In the genomic region with DNA sequence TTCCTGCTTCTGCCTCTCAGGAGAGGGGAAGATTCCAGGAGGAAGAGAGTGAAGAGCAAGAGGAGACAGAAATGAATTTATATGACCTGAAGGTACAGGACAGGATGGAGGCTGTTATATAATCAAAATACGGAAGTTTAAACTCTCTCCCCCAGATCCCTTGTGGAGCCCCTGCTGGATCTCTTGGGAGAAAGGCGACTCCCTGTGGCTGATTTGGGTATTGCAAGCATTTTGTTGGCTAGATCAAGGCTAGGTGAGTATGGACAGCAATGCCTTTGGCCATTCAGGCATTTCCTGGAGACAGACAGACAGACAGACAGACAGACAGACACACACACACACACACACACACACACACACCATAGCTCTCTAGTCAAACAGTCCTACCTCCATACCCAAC, we compare ENCODE assay signal across 8 mouse cellular contexts. TPM values are rescaled to one million over a fixed set of nuclear protein-coding genes. Genes with fewer than 3 reads are reported as not detected.
DNase-seq lines count a peak whose midpoint lies in the region; ATAC-seq and TF ChIP-seq lines count a peak whose summit lies in the region.

No protein-coding gene starts in this region.

- no peak overlapping the region for H3K4me2 ChIP-seq in forebrain, postnatal 0 days (ENCODE audit: low read depth)
- H3K4me2 ChIP-seq in forebrain, embryonic 15.5 days (replicated peaks), result no peak overlapping the region
- no peak overlapping the region for H3K4me2 ChIP-seq in heart, embryonic 16.5 days (ENCODE audit: low read depth, low read length)

- no peak overlapping the region for H3K4me3 ChIP-seq in forebrain, postnatal 0 days (ENCODE audit: low read depth, low read length)
- no peak overlapping the region for H3K4me3 ChIP-seq in forebrain, embryonic 15.5 days
- no peak overlapping the region for H3K4me3 ChIP-seq in heart, embryonic 16.5 days (ENCODE audit: low read length)

- peak; percentile 69 for DNase-seq in forebrain, postnatal 0 days
- peak; percentile 59 for DNase-seq in T-cell, adult 2 months (ENCODE audit: low spot score)
- DNase-seq in embryo, embryonic 10 days (ENCODE audit: low spot score), result peak; percentile 74
- peak; percentile 58 to 75 for DNase-seq in layer of hippocampus, postnatal 36 days
- peak; percentile 97 for DNase-seq in lung, postnatal 36 days
- DNase-seq in splenic B cell, adult 2 months (ENCODE audit: low read depth, low spot score), result peak; percentile 74

- no peak overlapping the region for H3K9ac ChIP-seq in forebrain, postnatal 0 days
- H3K9ac ChIP-seq in forebrain, embryonic 15.5 days (replicated peaks), result no peak overlapping the region
- H3K9ac ChIP-seq in heart, embryonic 16.5 days (ENCODE audit: low read length), result no peak overlapping the region

- no peaks in the 10 kb centered on the region for H3K9me3 ChIP-seq in forebrain, postnatal 0 days (ENCODE audit: low read length)
- no peaks in the 10 kb centered on the region for H3K9me3 ChIP-seq in forebrain, embryonic 15.5 days
- no peaks in the 10 kb centered on the region for H3K9me3 ChIP-seq in heart, embryonic 16.5 days (replicated peaks; ENCODE audit: control insufficient read depth, low read length)

- 10% methylated on average over 2 of the region's 2 CpGs for WGBS in forebrain, postnatal 0 days
- 13% methylated on average over 2 of the region's 2 CpGs for WGBS in forebrain, embryonic 15.5 days
- WGBS in heart, embryonic 16.5 days, result 2% methylated on average over 2 of the region's 2 CpGs

- H3K36me3 ChIP-seq in forebrain, postnatal 0 days (ENCODE audit: insufficient read depth), result no peaks in the 10 kb centered on the region
- no peaks in the 10 kb centered on the region for H3K36me3 ChIP-seq in forebrain, embryonic 15.5 days
- H3K36me3 ChIP-seq in heart, embryonic 16.5 days (ENCODE audit: control insufficient read depth, insufficient read depth), result no peaks in the 10 kb centered on the region
- H3K36me3 ChIP-seq in splenic B cell, adult 2 months (ENCODE audit: control insufficient read depth, insufficient read depth, low read length, poor library complexity, severe bottlenecking), result no peaks in the 10 kb centered on the region

- no peaks in the 10 kb centered on the region for H3K4me1 ChIP-seq in forebrain, postnatal 0 days (ENCODE audit: insufficient read depth)
- no peaks in the 10 kb centered on the region for H3K4me1 ChIP-seq in forebrain, embryonic 15.5 days
- peaks cover 17% of the 10 kb centered on the region for H3K4me1 ChIP-seq in heart, embryonic 16.5 days (ENCODE audit: control insufficient read depth, insufficient read depth, low read length)

- ATAC-seq in forebrain, postnatal 0 days, result no peak
- no peak for ATAC-seq in forebrain, embryonic 15.5 days (replicated peaks)
- peak; percentile 34; the same call in 1 of the 2 replicates for ATAC-seq in heart, embryonic 16.5 days (replicated peaks; ENCODE audit: extremely low read depth, insufficient read depth, low FRiP score)

- no peaks in the 10 kb centered on the region for H3K27me3 ChIP-seq in forebrain, postnatal 0 days (ENCODE audit: insufficient read depth, low read length)
- H3K27me3 ChIP-seq in forebrain, embryonic 15.5 days, result no peaks in the 10 kb centered on the region
- H3K27me3 ChIP-seq in heart, embryonic 16.5 days (ENCODE audit: control insufficient read depth, insufficient read depth, low read length), result no peaks in the 10 kb centered on the region
- no peaks in the 10 kb centered on the region for H3K27me3 ChIP-seq in splenic B cell, adult 2 months (ENCODE audit: control insufficient read depth, insufficient read depth, low read length, poor library complexity, severe bottlenecking)

- peak; percentile 77 for TF ChIP-seq CTCF in forebrain, postnatal 0 days (IDR thresholded peaks at IDR 0.05; ENCODE audit: low read depth)

- no peak overlapping the region for H3K27ac ChIP-seq in forebrain, postnatal 0 days (ENCODE audit: low read depth, low read length)
- H3K27ac ChIP-seq in forebrain, embryonic 15.5 days (replicated peaks), result no peak overlapping the region
- H3K27ac ChIP-seq in heart, embryonic 16.5 days (ENCODE audit: low read length), result no peak overlapping the region

RNA-seq across cellular contexts. Expression of gene Tns1, which starts 46.9 kb away (rescaled TPM):
- total RNA-seq in forebrain, postnatal 0 days (2014; rRNA removed), result 10.2 and 21.8 TPM in 2 replicates
- 6.0 and 7.0 TPM in 2 replicates for polyA plus RNA-seq in forebrain, postnatal 0 days (2015; fragmentation: Nextera tagmentation; extraction: Ambion mirVana)
- polyA plus RNA-seq in forebrain, embryonic 15.5 days (2015; fragmentation: Nextera tagmentation; extraction: Ambion mirVana), result 6.0 and 7.9 TPM in 2 replicates
- 120 and 144 TPM in 2 replicates for polyA plus RNA-seq in heart, embryonic 16.5 days (2015; fragmentation: Nextera tagmentation; extraction: Ambion mirVana)
- total RNA-seq in layer of hippocampus, postnatal 36 days (2021), result 10 to 100 TPM; 34.5 to 48.6 TPM

RNA-seq across cellular contexts. Expression of gene Rufy4, which starts 48.0 kb away (rescaled TPM):
- 0.15 TPM in 1 of 2 replicates, not detected in the other for total RNA-seq in forebrain, postnatal 0 days (2014; rRNA removed)
- polyA plus RNA-seq in forebrain, postnatal 0 days (2015; fragmentation: Nextera tagmentation; extraction: Ambion mirVana), result 0.08 and 0.13 TPM in 2 replicates
- 0.13 and 0.14 TPM in 2 replicates for polyA plus RNA-seq in forebrain, embryonic 15.5 days (2015; fragmentation: Nextera tagmentation; extraction: Ambion mirVana)
- 0.45 and 0.91 TPM in 2 replicates for polyA plus RNA-seq in heart, embryonic 16.5 days (2015; fragmentation: Nextera tagmentation; extraction: Ambion mirVana)
- total RNA-seq in layer of hippocampus, postnatal 36 days (2021), result not detected

Comparison
In these comparisons a context has a peak if more than half of its experiments do, and no peak if none do; other contexts are left out.
1. RNA of gene Tns1, which starts 46.9 kb away (polyA plus RNA-seq): 120 to 144 TPM in heart, embryonic 16.5 days; 6.0 to 7.0 TPM in forebrain, postnatal 0 days and 6.0 to 7.9 TPM in forebrain, embryonic 15.5 days; every median in the first group is over 10 times any median in the second.
2. Peak in every context shown above with its lines, with median percentiles within 50 percentile points of each other: DNase-seq.